Mouse (Mus musculus) forebrain, embryonic 12.5 days (tissue): Measurements from ENCODE around the gene Olfr397. TPM values are rescaled to one million over a fixed set of nuclear protein-coding genes. Genes with fewer than 3 reads are reported as not detected.

Source experiments
- ATAC-seq: fragments of 200-750 bp; cut with Nextera tagmentation; 2 replicates; pipeline ENCODE4 v1.8.0; 2017; ENCODE audit warnings: moderate TSS enrichment; ENCODE audit not compliant: low FRiP score
- H3K27ac ChIP-seq: fragments of 300-500 bp; sonication (generic); 2 replicates; pipeline ENCODE4 v1.5.1; 2016; ENCODE audit warnings: mild to moderate bottlenecking
- H3K27me3 ChIP-seq: fragments of 300-500 bp; sonication (generic); 2 replicates; pipeline ENCODE4 v1.6.1; 2016; ENCODE audit warnings: mild to moderate bottlenecking
- H3K36me3 ChIP-seq: fragments of 300-500 bp; sonication (generic); replicated peaks from 2 replicates; pipeline ENCODE4 v1.6.1; 2016; ENCODE audit warnings: mild to moderate bottlenecking
- H3K4me1 ChIP-seq: fragments of 300-500 bp; sonication (generic); 2 replicates; pipeline ENCODE4 v1.6.1; 2016
- H3K4me2 ChIP-seq: fragments of 300-500 bp; sonication (generic); 2 replicates; pipeline ENCODE4 v1.6.1; 2016; ENCODE audit warnings: mild to moderate bottlenecking, moderate library complexity
- H3K4me3 ChIP-seq: fragments of 300-500 bp; sonication (generic); replicated peaks from 2 replicates; pipeline ENCODE4 v1.5.1; 2016; ENCODE audit warnings: mild to moderate bottlenecking
- H3K9ac ChIP-seq: fragments of 300-500 bp; sonication (generic); 2 replicates; pipeline ENCODE4 v1.6.1; 2016; ENCODE audit warnings: mild to moderate bottlenecking
- H3K9me3 ChIP-seq: fragments of 300-500 bp; sonication (generic); 2 replicates; pipeline ENCODE4 v1.6.1; 2016
- WGBS: fragments of 180-500 bp; shearing (Covaris S2); methylation state at CpG from one replicate; pipeline ENCODE4 v1.1.7; 2016; 5-methylcytosine and 5-hydroxymethylcytosine counted together
- polyA plus RNA-seq: library from polyadenylated mRNA; unstranded; fragments of >200 nt; fragmentation: Nextera tagmentation; extraction: Ambion mirVana; gene quantifications from 2 replicates; pipeline ENCODE4 v1.2.1, GENCODE M21; 2016

The Olfr397 gene
- polyA plus RNA-seq: not detected in 2 replicates

GRCm38 (mm10) chr11:73960517-73960916, at the start of gene Olfr397:
TSS of gene Olfr397 (plus strand) at chr11:73960817.
- ATAC-seq: no peak
- no peaks in the 10 kb centered on the region for H3K27me3 ChIP-seq
- 81% methylated on average over 1 of the region's 1 CpGs for WGBS
- peaks cover 27% of the 10 kb centered on the region for H3K9me3 ChIP-seq
- no peak within 1 kb of the TSS for H3K27ac ChIP-seq
- H3K36me3 ChIP-seq: no peaks in the 10 kb centered on the region
- H3K9ac ChIP-seq: no peak within 1 kb of the TSS
- no peak within 1 kb of the TSS for H3K4me2 ChIP-seq
- H3K4me1 ChIP-seq: no peaks in the 10 kb centered on the region
- H3K4me3 ChIP-seq: no peak within 1 kb of the TSS

GRCm38 (mm10) chr11:73936377-73936776, 24.2 kb upstream of the Olfr397 start, which contains the start of gene Olfr23:
TSS of gene Olfr23 (plus strand) at chr11:73936677.
- H3K36me3 ChIP-seq: no peaks in the 10 kb centered on the region
- H3K27me3 ChIP-seq: no peaks in the 10 kb centered on the region
- H3K4me1 ChIP-seq: no peaks in the 10 kb centered on the region
- no peak within 1 kb of the TSS for H3K4me3 ChIP-seq
- H3K9ac ChIP-seq: no peak within 1 kb of the TSS
- peaks cover 9% of the 10 kb centered on the region; the same call in 1 of the 2 replicates for H3K9me3 ChIP-seq
- ATAC-seq: no peak
- no peak within 1 kb of the TSS for H3K27ac ChIP-seq
- H3K4me2 ChIP-seq: no peak within 1 kb of the TSS

GRCm38 (mm10) chr11:73990307-73990706, 29.7 kb downstream of the Olfr397 start, which contains the start of gene Olfr398:
TSS of gene Olfr398 (minus strand) at chr11:73990407.
- ATAC-seq: no peak
- H3K4me2 ChIP-seq: no peak within 1 kb of the TSS
- no peaks in the 10 kb centered on the region for H3K36me3 ChIP-seq
- H3K4me1 ChIP-seq: no peaks in the 10 kb centered on the region
- no peaks in the 10 kb centered on the region for H3K27me3 ChIP-seq
- no peak within 1 kb of the TSS for H3K4me3 ChIP-seq
- H3K9ac ChIP-seq: no peak within 1 kb of the TSS
- no peak within 1 kb of the TSS for H3K27ac ChIP-seq
- peaks cover 40% of the 10 kb centered on the region for H3K9me3 ChIP-seq

GRCm38 (mm10) chr11:73993115-73993514, 32.5 kb downstream of the Olfr397 start:
- no peak for ATAC-seq
- Histone ChIP-seq H3K27ac (no peak overlapping the region), H3K4me1 (no peaks in the 10 kb centered on the region), H3K9me3 (peaks cover 27% of the 10 kb centered on the region), H3K27me3 (no peaks in the 10 kb centered on the region), H3K9ac (no peak overlapping the region), H3K4me3 (no peak overlapping the region), H3K36me3 (no peaks in the 10 kb centered on the region), H3K4me2 (no peak overlapping the region)

Other genes starting within 250 kb of the Olfr397 start
- gene Olfr389, start 180.1 kb upstream of the Olfr397 start, polyA plus RNA-seq: not detected in 2 replicates
- not detected in 2 replicates for gene Olfr390, start 177.9 kb upstream of the Olfr397 start, polyA plus RNA-seq
- not detected in 2 replicates for gene Olfr391-ps, start 157.8 kb upstream of the Olfr397 start, polyA plus RNA-seq
- not detected in 2 replicates for gene Olfr392, start 143.8 kb upstream of the Olfr397 start, polyA plus RNA-seq
- not detected in 2 replicates for gene Olfr393, start 109.4 kb upstream of the Olfr397 start, polyA plus RNA-seq
- gene Olfr394, start 70.0 kb upstream of the Olfr397 start, polyA plus RNA-seq: not detected in 2 replicates
- not detected in 2 replicates for gene Olfr395, start 51.5 kb upstream of the Olfr397 start, polyA plus RNA-seq
- not detected in 2 replicates for gene Olfr23, start 24.1 kb upstream of the Olfr397 start, polyA plus RNA-seq
- gene Olfr398, start 29.6 kb downstream of the Olfr397 start, polyA plus RNA-seq: not detected in 2 replicates
- not detected in 2 replicates for gene Olfr139, start 95.7 kb downstream of the Olfr397 start, polyA plus RNA-seq
- gene Olfr399, start 95.8 kb downstream of the Olfr397 start, polyA plus RNA-seq: not detected in 2 replicates
- gene Zfp616, start 109.1 kb downstream of the Olfr397 start, polyA plus RNA-seq: not detected in 2 replicates
- gene Olfr401, start 152.9 kb downstream of the Olfr397 start, polyA plus RNA-seq: not detected in 2 replicates
- gene Olfr402, start 192.7 kb downstream of the Olfr397 start, polyA plus RNA-seq: not detected in 2 replicates
- gene Olfr403, start 225.4 kb downstream of the Olfr397 start, polyA plus RNA-seq: not detected in 2 replicates